Mouse (Mus musculus) Muller cell, postnatal 12 days (primary cell): ENCODE measurements around the gene Flvcr2.
A peak's percentile ranks its signal among the peaks of the same experiment; 100 is the strongest.

ENCODE experiments used
- DNase-seq: peaks from one replicate; pipeline ENCODE4 v3.0.0-alpha.2; 2015; ENCODE audit errors: inconsistent ontology term

Gene Flvcr2

GRCm38 (mm10) chr12:85859111-85859510 is 112.8 kb downstream of the Flvcr2 start:
- DNase-seq, result no peak

GRCm38 (mm10) chr12:85859511-85860189 is 113.3 kb downstream of the Flvcr2 start:
- DNase-seq, result peak; percentile 84

- DNase-seq, result peak; percentile 64
These were observed 116.2 kb downstream of the Flvcr2 start for GRCm38 (mm10) chr12:85862514-85862913.
